Mouse (Mus musculus) cerebral cortex, adult 2 months (tissue): ENCODE measurements around the gene Adamtsl4.

Source experiments
- WGBS: fragments of 180-500 bp; shearing (Covaris S2); methylation state at CpG from one replicate; pipeline ENCODE4 v1.1.7; 2018; 5-methylcytosine and 5-hydroxymethylcytosine counted together

The Adamtsl4 gene

GRCm38 (mm10) chr3:95659948-95660347 lies 27.8 kb downstream of the Adamtsl4 start:
- WGBS = under 1% methylated on average over 8 of the region's 8 CpGs

GRCm38 (mm10) chr3:95658868-95659712 lies 28.6 kb downstream of the Adamtsl4 start:
- WGBS = under 1% methylated on average over 113 of the region's 113 CpGs

GRCm38 (mm10) chr3:95658236-95658867 lies 29.4 kb downstream of the Adamtsl4 start, which contains the start of gene Mcl1:
Gene Mcl1, plus strand, starts transcription at chr3:95658788.
- under 1% methylated on average over 43 of the region's 43 CpGs for WGBS

- WGBS = 82% methylated on average over 3 of the region's 3 CpGs
Measured at GRCm38 (mm10) chr3:95657711-95658110, 30.0 kb downstream of the Adamtsl4 start.

- WGBS = 90% methylated on average over 3 of the region's 3 CpGs
Measured at GRCm38 (mm10) chr3:95657108-95657507, 30.6 kb downstream of the Adamtsl4 start.

GRCm38 (mm10) chr3:95655437-95655836 lies 32.3 kb downstream of the Adamtsl4 start:
- 77% methylated on average over 5 of the region's 5 CpGs for WGBS

- 95% methylated on average over 3 of the region's 3 CpGs for WGBS
Measured at GRCm38 (mm10) chr3:95654371-95654770, 33.3 kb downstream of the Adamtsl4 start.

GRCm38 (mm10) chr3:95653473-95654034 lies 34.2 kb downstream of the Adamtsl4 start:
- WGBS = 26% methylated on average over 11 of the region's 11 CpGs

GRCm38 (mm10) chr3:95652871-95653270 lies 34.8 kb downstream of the Adamtsl4 start:
- 55% methylated on average over 6 of the region's 6 CpGs for WGBS

- 67% methylated on average over 7 of the region's 7 CpGs for WGBS
Measured at GRCm38 (mm10) chr3:95652204-95652811, 35.4 kb downstream of the Adamtsl4 start.

- WGBS = 93% methylated on average over 16 of the region's 16 CpGs
Measured at GRCm38 (mm10) chr3:95651391-95652203, 36.1 kb downstream of the Adamtsl4 start.

GRCm38 (mm10) chr3:95651033-95651373 lies 36.7 kb downstream of the Adamtsl4 start:
- 93% methylated on average over 3 of the region's 3 CpGs for WGBS

GRCm38 (mm10) chr3:95650276-95651032 lies 37.3 kb downstream of the Adamtsl4 start:
- 44% methylated on average over 6 of the region's 6 CpGs for WGBS

GRCm38 (mm10) chr3:95648016-95648415 lies 39.7 kb downstream of the Adamtsl4 start:
- WGBS = 90% methylated on average over 5 of the region's 5 CpGs

- 66% methylated on average over 10 of the region's 10 CpGs for WGBS
Measured at GRCm38 (mm10) chr3:95645313-95646235, 42.1 kb downstream of the Adamtsl4 start.

- 84% methylated on average over 7 of the region's 7 CpGs for WGBS
Measured at GRCm38 (mm10) chr3:95643097-95643496, 44.6 kb downstream of the Adamtsl4 start.

- WGBS = 97% methylated on average over 1 of the region's 1 CpGs
Measured at GRCm38 (mm10) chr3:95639694-95640093, 48.0 kb downstream of the Adamtsl4 start.

GRCm38 (mm10) chr3:95636072-95636471 lies 51.6 kb downstream of the Adamtsl4 start:
- WGBS = 86% methylated on average over 4 of the region's 4 CpGs

- 66% methylated on average over 4 of the region's 4 CpGs for WGBS
Measured at GRCm38 (mm10) chr3:95635636-95636035, 52.1 kb downstream of the Adamtsl4 start.
